Mouse (Mus musculus): Measurements from ENCODE around the gene Mid1ip1. TPM values are rescaled to one million over a fixed set of nuclear protein-coding genes. Genes with fewer than 3 reads are reported as not detected.

Mid1ip1 gene
- polyA plus RNA-seq, 1 experiment = 18.3 TPM

- Histone ChIP-seq H3K4me1 (ENCODE audit: control insufficient read depth, insufficient read depth, insufficient read length) (no peaks in the 10 kb centered on the region), H3K36me3 (ENCODE audit: control insufficient read depth, insufficient read depth, low read length) (no peaks in the 10 kb centered on the region), H3K4me3 (ENCODE audit: extremely low read depth, insufficient read depth, insufficient read length) (no peak overlapping the region), H3K27me3 (ENCODE audit: control insufficient read depth, insufficient read depth, low read length) (no peaks in the 10 kb centered on the region), H3K27ac (ENCODE audit: insufficient read depth, low read length) (no peak overlapping the region)
- TF ChIP-seq CTCF (IDR thresholded peaks at IDR 0.05; ENCODE audit: extremely low read depth, insufficient read depth, insufficient read length, insufficient replicate concordance) (no peak), POLR2A (IDR thresholded peaks at IDR 0.05; ENCODE audit: low read depth, low read length) (no peak)
- WGBS = 69% methylated on average over 1 of the region's 1 CpGs
- no peak for DNase-seq (ENCODE audit: low read depth in 1 of 2, low spot score in 2 of 2)
These were observed 20.1 kb downstream of the Mid1ip1 start for GRCm38 (mm10) chrX:10734874-10735273.

- Histone ChIP-seq H3K27ac (ENCODE audit: insufficient read depth, low read length) (no peak overlapping the region), H3K4me3 (ENCODE audit: extremely low read depth, insufficient read depth, insufficient read length) (no peak overlapping the region), H3K36me3 (ENCODE audit: control insufficient read depth, insufficient read depth, low read length) (no peaks in the 10 kb centered on the region), H3K4me1 (ENCODE audit: control insufficient read depth, insufficient read depth, insufficient read length) (no peaks in the 10 kb centered on the region; the same call in 1 of the 2 replicates), H3K27me3 (ENCODE audit: control insufficient read depth, insufficient read depth, low read length) (no peaks in the 10 kb centered on the region)
- no peak for DNase-seq (ENCODE audit: low read depth in 1 of 2, low spot score in 2 of 2)
- no peak for TF ChIP-seq POLR2A (IDR thresholded peaks at IDR 0.05; ENCODE audit: low read depth, low read length)
- no peak for TF ChIP-seq CTCF (IDR thresholded peaks at IDR 0.05; ENCODE audit: extremely low read depth, insufficient read depth, insufficient read length, insufficient replicate concordance)
- 88% methylated on average over 4 of the region's 4 CpGs for WGBS
These were observed 44.1 kb downstream of the Mid1ip1 start for GRCm38 (mm10) chrX:10758866-10759265.

- WGBS = 53% methylated on average over 10 of the region's 10 CpGs
These were observed 48.7 kb downstream of the Mid1ip1 start for GRCm38 (mm10) chrX:10763476-10764016.

More at GRCm38 (mm10) chrX:10763476-10764016, 48.7 kb downstream of the Mid1ip1 start:
- H3K4me3 ChIP-seq (ENCODE audit: extremely low read depth, insufficient read depth, insufficient read length) = no peak overlapping the region
- H3K36me3 ChIP-seq (ENCODE audit: control insufficient read depth, insufficient read depth, low read length) = no peaks in the 10 kb centered on the region
- no peak for DNase-seq (ENCODE audit: low read depth in 1 of 2, low spot score in 2 of 2)
- no peak overlapping the region for H3K27ac ChIP-seq (ENCODE audit: insufficient read depth, low read length)
- H3K4me1 ChIP-seq (ENCODE audit: control insufficient read depth, insufficient read depth, insufficient read length) = no peaks in the 10 kb centered on the region; the same call in 1 of the 2 replicates
- no peaks in the 10 kb centered on the region for H3K27me3 ChIP-seq (ENCODE audit: control insufficient read depth, insufficient read depth, low read length)
- TF ChIP-seq CTCF (IDR thresholded peaks at IDR 0.05; ENCODE audit: extremely low read depth, insufficient read depth, insufficient read length, insufficient replicate concordance) = no peak
- no peak for TF ChIP-seq POLR2A (IDR thresholded peaks at IDR 0.05; ENCODE audit: low read depth, low read length)

Other genes with a start within 250 kb of the Mid1ip1 start
- 23.5 and 25.9 TPM in 2 replicates for gene Tspan7, start 229.9 kb upstream of the Mid1ip1 start, polyA plus RNA-seq (2012; rRNA removed)

All from spleen, adult 2 months (tissue).